Mouse (Mus musculus) brain, embryonic 14.5 days (tissue): Measurements from ENCODE around the gene Col7a1.

Experiments used
- CTCF ChIP-seq: fragments of 200-500 bp; IDR thresholded peaks from 2 replicates; pipeline ENCODE4 v1.5.1; 2012; ENCODE audit warnings: inconsistent platforms, mild to moderate bottlenecking, moderate library complexity, borderline replicate concordance; ENCODE audit not compliant: insufficient read depth, insufficient read length; ENCODE audit errors: extremely low read depth
- POLR2A ChIP-seq: fragments of 200-500 bp; IDR thresholded peaks from 2 replicates; pipeline ENCODE4 v1.6.1; 2012; ENCODE audit warnings: mild to moderate bottlenecking, inconsistent platforms, borderline replicate concordance; ENCODE audit not compliant: poor library complexity, insufficient read depth, insufficient read length, severe bottlenecking; ENCODE audit errors: extremely low read depth

GRCm38 (mm10) chr9:108913161-108913560 lies 40.2 kb upstream of the Col7a1 start:
- TF ChIP-seq CTCF (no peak), POLR2A (no peak)
